Mouse (Mus musculus): ENCODE data around the gene Gm45062. TPM values are rescaled to one million over a fixed set of nuclear protein-coding genes. Genes with fewer than 3 reads are reported as not detected.

The Gm45062 gene
- polyA plus RNA-seq, 1 experiment from 2014 or later = 0.85 TPM

DNA sequence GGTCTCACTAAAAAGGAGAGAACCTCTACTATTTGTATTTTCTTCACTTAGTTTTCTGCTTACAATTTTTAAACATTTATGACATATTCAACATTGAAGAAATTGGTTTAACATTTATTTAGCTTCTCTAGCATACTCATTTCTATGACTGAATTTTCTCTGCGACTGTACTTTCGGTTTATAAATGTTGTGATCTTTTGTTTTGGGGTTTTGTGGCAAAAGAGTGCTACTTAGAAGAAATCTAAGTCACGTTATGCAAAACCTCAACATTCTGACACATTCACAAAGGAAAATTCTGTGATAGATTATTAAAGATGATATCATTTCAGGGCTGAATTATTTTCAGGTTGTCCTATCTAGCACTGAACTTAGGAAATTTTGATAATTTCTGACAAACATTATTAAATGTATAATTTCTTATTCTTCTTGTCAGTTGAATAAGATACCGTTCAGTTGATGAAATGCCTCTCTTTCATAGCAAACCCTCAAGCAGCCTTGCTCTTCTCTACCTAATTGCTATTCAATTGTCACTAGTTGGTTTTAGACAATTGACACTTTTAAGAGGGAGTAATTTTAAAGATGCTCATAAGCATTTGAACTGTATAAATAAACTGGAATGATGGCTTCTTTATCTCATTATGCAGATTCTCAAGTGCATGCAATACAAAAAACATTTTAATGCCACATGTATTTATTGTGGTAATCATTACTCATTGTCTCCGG lies 297.8 kb downstream of the Gm45062 start:
- H3K9me3 ChIP-seq (ENCODE audit: low read length) = no peaks in the 10 kb centered on the region
- TF ChIP-seq CTCF (IDR thresholded peaks at IDR 0.05; ENCODE audit: low read depth) (no peak), EP300 (IDR thresholded peaks at IDR 0.05; ENCODE audit: low read depth) (no peak)
- H3K27me3 ChIP-seq (ENCODE audit: insufficient read depth, low read length) = no peaks in the 10 kb centered on the region
- H3K27ac ChIP-seq (ENCODE audit: low read depth) = no peak overlapping the region
- no peak overlapping the region for H3K9ac ChIP-seq (replicated peaks)
- no peak for ATAC-seq
- 86% methylated on average over 5 of the region's 5 CpGs for WGBS (ENCODE audit: insufficient replicate concordance)
- no peak for DNase-seq
- H3K4me2 ChIP-seq (ENCODE audit: low read depth, low read length) = no peak overlapping the region
- no peak overlapping the region for H3K4me3 ChIP-seq (ENCODE audit: low read depth, low read length)
- no peaks in the 10 kb centered on the region for H3K4me1 ChIP-seq (ENCODE audit: insufficient read depth)
- H3K36me3 ChIP-seq (replicated peaks; ENCODE audit: insufficient read depth, low read length) = 0 out of 2 replicates have a peak, but pooled peaks cover 4% of the 10 kb centered on the region

DNA sequence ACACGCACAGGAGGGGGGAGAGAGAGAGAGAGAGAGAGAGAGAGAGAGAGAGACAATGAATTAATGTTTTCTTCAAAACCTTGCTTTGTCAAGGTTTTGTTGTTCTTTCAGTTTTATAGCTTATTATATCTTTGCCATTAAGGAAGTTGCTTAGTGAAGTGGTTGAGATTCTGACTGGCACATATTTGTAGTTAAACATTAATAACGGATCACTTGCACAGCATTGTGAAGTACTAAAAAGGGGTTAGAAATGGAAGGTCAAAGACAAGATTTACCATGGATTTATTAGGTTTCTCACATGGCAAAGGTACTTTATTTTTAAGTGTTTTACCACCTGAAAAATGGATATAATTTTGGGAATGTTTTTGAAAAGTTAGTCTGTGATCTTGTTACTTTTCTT lies 301.4 kb downstream of the Gm45062 start:
- H3K4me2 ChIP-seq (ENCODE audit: low read depth, low read length) = no peak overlapping the region
- no peaks in the 10 kb centered on the region for H3K27me3 ChIP-seq (ENCODE audit: insufficient read depth, low read length)
- no peak for ATAC-seq
- no peak overlapping the region for H3K27ac ChIP-seq (ENCODE audit: low read depth)
- no peak for TF ChIP-seq CTCF (IDR thresholded peaks at IDR 0.05; ENCODE audit: low read depth)
- no peak for TF ChIP-seq EP300 (IDR thresholded peaks at IDR 0.05; ENCODE audit: low read depth)
- DNase-seq = no peak
- H3K9me3 ChIP-seq (ENCODE audit: low read length) = no peaks in the 10 kb centered on the region
- no peak overlapping the region for H3K9ac ChIP-seq (replicated peaks)
- 80% methylated on average over 2 of the region's 2 CpGs for WGBS (ENCODE audit: insufficient replicate concordance)
- H3K36me3 ChIP-seq (replicated peaks; ENCODE audit: insufficient read depth, low read length) = 0 out of 2 replicates have a peak, but pooled peaks cover 4% of the 10 kb centered on the region
- no peaks in the 10 kb centered on the region for H3K4me1 ChIP-seq (ENCODE audit: insufficient read depth)
- H3K4me3 ChIP-seq (ENCODE audit: low read depth, low read length) = no peak overlapping the region

DNA sequence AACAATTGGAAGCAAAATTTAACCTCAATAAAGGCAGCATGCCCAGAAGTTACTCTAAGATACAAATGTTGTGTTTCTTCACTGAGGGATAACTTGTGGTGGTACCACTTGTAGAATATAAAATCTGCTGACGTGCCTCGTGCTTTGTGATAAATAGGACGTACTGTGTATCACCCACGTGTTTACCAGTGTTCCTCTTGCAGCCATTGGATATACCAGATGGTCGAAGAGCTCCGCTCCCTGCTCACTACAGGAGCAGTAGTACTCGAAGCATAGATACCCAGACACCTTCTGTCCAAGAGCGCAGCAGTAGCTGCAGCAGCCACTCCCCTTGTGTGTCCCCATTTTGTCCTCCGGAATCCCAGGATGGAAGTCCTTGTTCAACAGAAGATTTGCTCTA lies 323.1 kb downstream of the Gm45062 start:
- H3K4me2 ChIP-seq (ENCODE audit: low read depth, low read length) = no peak overlapping the region
- no peak overlapping the region for H3K9ac ChIP-seq (replicated peaks)
- H3K27ac ChIP-seq (ENCODE audit: low read depth) = no peak overlapping the region
- no peaks in the 10 kb centered on the region for H3K4me1 ChIP-seq (ENCODE audit: insufficient read depth)
- no peaks in the 10 kb centered on the region for H3K36me3 ChIP-seq (replicated peaks; ENCODE audit: insufficient read depth, low read length)
- H3K27me3 ChIP-seq (ENCODE audit: insufficient read depth, low read length) = no peaks in the 10 kb centered on the region
- H3K9me3 ChIP-seq (ENCODE audit: low read length) = no peaks in the 10 kb centered on the region
- no peak for DNase-seq
- ATAC-seq = no peak
- TF ChIP-seq CTCF (IDR thresholded peaks at IDR 0.05; ENCODE audit: low read depth) (no peak), EP300 (IDR thresholded peaks at IDR 0.05; ENCODE audit: low read depth) (no peak)
- 85% methylated on average over 9 of the region's 9 CpGs for WGBS (ENCODE audit: insufficient replicate concordance)
- H3K4me3 ChIP-seq (ENCODE audit: low read depth, low read length) = no peak overlapping the region

DNA sequence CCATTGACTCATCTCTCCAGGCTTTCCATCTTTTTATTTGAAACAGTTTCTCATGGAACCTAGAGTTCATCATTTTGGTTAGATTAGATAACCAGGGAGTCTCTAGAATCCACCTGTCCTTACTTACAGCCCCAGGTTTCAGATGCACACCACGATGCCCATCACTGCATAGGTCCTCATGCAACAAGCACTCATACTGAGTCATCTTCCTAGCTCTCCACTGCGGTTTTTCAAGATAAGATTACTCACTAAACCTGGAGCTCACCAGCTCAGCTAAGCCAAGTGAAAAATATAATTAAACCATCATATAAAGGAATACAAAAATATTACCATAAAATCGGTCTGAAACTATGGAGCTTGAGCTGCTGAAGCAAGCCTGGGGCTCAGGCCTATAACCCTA lies 324.6 kb downstream of the Gm45062 start:
- Histone ChIP-seq H3K4me1 (ENCODE audit: insufficient read depth) (no peaks in the 10 kb centered on the region), H3K36me3 (replicated peaks; ENCODE audit: insufficient read depth, low read length) (no peaks in the 10 kb centered on the region), H3K9ac (replicated peaks) (no peak overlapping the region), H3K4me3 (ENCODE audit: low read depth, low read length) (no peak overlapping the region), H3K9me3 (ENCODE audit: low read length) (no peaks in the 10 kb centered on the region), H3K4me2 (ENCODE audit: low read depth, low read length) (no peak overlapping the region), H3K27ac (ENCODE audit: low read depth) (no peak overlapping the region), H3K27me3 (ENCODE audit: insufficient read depth, low read length) (no peaks in the 10 kb centered on the region)
- no peak for DNase-seq
- WGBS (ENCODE audit: insufficient replicate concordance) = 78% methylated on average over 3 of the region's 3 CpGs
- no peak for TF ChIP-seq EP300 (IDR thresholded peaks at IDR 0.05; ENCODE audit: low read depth)
- TF ChIP-seq CTCF (IDR thresholded peaks at IDR 0.05; ENCODE audit: low read depth) = no peak
- no peak for ATAC-seq

DNA sequence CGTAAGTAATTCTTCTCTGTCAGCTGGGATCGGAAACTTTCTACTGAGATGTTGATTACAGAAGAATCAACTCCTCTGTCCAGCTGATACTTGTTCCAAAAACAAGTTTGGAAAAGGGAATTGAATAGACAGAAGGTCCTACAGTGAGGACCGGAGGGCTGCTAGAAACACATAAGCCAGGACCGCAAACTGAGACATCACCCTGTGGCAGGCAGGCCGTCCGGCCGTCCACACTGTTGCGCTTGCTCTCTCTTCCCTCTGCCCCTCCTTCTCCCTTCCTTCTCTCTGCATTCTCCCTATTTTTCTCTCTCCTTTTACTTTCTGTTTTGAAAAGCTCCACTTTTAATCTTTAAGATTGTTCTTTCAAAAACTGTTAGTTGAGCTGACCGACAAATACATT lies 332.4 kb downstream of the Gm45062 start:
- no peak for DNase-seq
- H3K27me3 ChIP-seq (ENCODE audit: insufficient read depth, low read length) = no peaks in the 10 kb centered on the region
- no peak overlapping the region for H3K27ac ChIP-seq (ENCODE audit: low read depth)
- 0 out of 2 replicates have a peak, but pooled peaks cover 4% of the 10 kb centered on the region for H3K36me3 ChIP-seq (replicated peaks; ENCODE audit: insufficient read depth, low read length)
- 91% methylated on average over 9 of the region's 9 CpGs for WGBS (ENCODE audit: insufficient replicate concordance)
- H3K9me3 ChIP-seq (ENCODE audit: low read length) = no peaks in the 10 kb centered on the region
- no peaks in the 10 kb centered on the region for H3K4me1 ChIP-seq (ENCODE audit: insufficient read depth)
- TF ChIP-seq CTCF (IDR thresholded peaks at IDR 0.05; ENCODE audit: low read depth) = no peak
- no peak for TF ChIP-seq EP300 (IDR thresholded peaks at IDR 0.05; ENCODE audit: low read depth)
- no peak overlapping the region for H3K9ac ChIP-seq (replicated peaks)
- no peak for ATAC-seq
- no peak overlapping the region for H3K4me3 ChIP-seq (ENCODE audit: low read depth, low read length)
- H3K4me2 ChIP-seq (ENCODE audit: low read depth, low read length) = no peak overlapping the region

DNA sequence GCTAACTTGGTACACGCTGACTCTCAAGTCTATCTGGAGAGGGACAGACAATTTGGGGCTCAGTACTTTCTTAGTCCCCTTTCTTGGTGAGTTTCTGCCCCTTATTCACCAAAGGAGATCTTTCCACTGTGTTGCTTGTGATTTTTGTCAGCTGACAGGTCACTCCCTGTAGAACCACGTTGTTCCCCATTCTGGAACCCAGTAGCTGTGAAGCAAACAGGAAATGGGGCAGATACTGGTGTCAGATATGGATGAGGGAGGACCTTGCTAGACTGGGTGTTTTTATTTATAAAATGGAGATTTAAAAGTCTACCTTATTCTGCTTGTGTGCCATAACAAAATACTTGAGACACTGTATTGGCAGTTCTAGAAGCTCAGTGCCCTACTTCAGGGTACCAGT lies 358.1 kb downstream of the Gm45062 start:
- Histone ChIP-seq H3K36me3 (replicated peaks; ENCODE audit: insufficient read depth, low read length) (no peaks in the 10 kb centered on the region), H3K9me3 (ENCODE audit: low read length) (no peaks in the 10 kb centered on the region), H3K9ac (replicated peaks) (no peak overlapping the region), H3K27ac (ENCODE audit: low read depth) (no peak overlapping the region), H3K27me3 (ENCODE audit: insufficient read depth, low read length) (no peaks in the 10 kb centered on the region), H3K4me2 (ENCODE audit: low read depth, low read length) (no peak overlapping the region), H3K4me1 (ENCODE audit: insufficient read depth) (no peaks in the 10 kb centered on the region), H3K4me3 (ENCODE audit: low read depth, low read length) (no peak overlapping the region)
- ATAC-seq = no peak
- no peak for DNase-seq
- 53% methylated on average over 2 of the region's 2 CpGs for WGBS (ENCODE audit: insufficient replicate concordance)
- no peak for TF ChIP-seq EP300 (IDR thresholded peaks at IDR 0.05; ENCODE audit: low read depth)
- TF ChIP-seq CTCF (IDR thresholded peaks at IDR 0.05; ENCODE audit: low read depth) = no peak
